Comparison of ENCODE assay signal across 24 mouse cellular contexts in genomic region chr9:70706444-70706843, GRCm38 (mm10). TPM values are rescaled to one million over a fixed set of nuclear protein-coding genes. Genes with fewer than 3 reads are reported as not detected.
"Had no signal": no experiment of that assay in that cellular context is flagged by ENCODE, and none has a peak within 500 bp of the region (broad histone marks: within the 10 kb centered on the region; RNA-seq: fewer than 3 reads in every experiment).

No protein-coding gene starts in this region.

- H3K27ac ChIP-seq: heart, adult 2 months; hindbrain, embryonic 10.5 days; hindbrain, embryonic 12.5 days; hindbrain, embryonic 14.5 days; intestine, embryonic 15.5 days; limb, embryonic 10.5 days; limb, embryonic 12.5 days; liver, embryonic 12.5 days had no signal

- H3K9me3 ChIP-seq: hindbrain, embryonic 10.5 days; hindbrain, embryonic 12.5 days; intestine, embryonic 15.5 days; limb, embryonic 10.5 days; limb, embryonic 12.5 days; liver, embryonic 12.5 days had no signal

- H3K4me3 ChIP-seq: heart, adult 2 months; hindbrain, embryonic 10.5 days; hindbrain, embryonic 12.5 days; intestine, embryonic 15.5 days; limb, embryonic 10.5 days; limb, embryonic 12.5 days; liver, embryonic 12.5 days had no signal

- H3K4me1 ChIP-seq: hindbrain, embryonic 10.5 days; hindbrain, embryonic 12.5 days; intestine, embryonic 15.5 days; limb, embryonic 10.5 days; limb, embryonic 12.5 days had no signal

- H3K27me3 ChIP-seq: hindbrain, embryonic 12.5 days; intestine, embryonic 15.5 days; limb, embryonic 12.5 days; liver, embryonic 12.5 days had no signal

- H3K4me2 ChIP-seq: heart, embryonic 11.5 days; hindbrain, embryonic 12.5 days; hindbrain, embryonic 14.5 days; intestine, embryonic 15.5 days; limb, embryonic 12.5 days; liver, embryonic 12.5 days had no signal

- ATAC-seq: hindbrain, embryonic 16.5 days; inflammation-experienced regulatory T-cells, adult 6 months; intestine, embryonic 15.5 days; intestine, postnatal 0 days; liver, embryonic 12.5 days had no signal

- H3K36me3 ChIP-seq: intestine, embryonic 15.5 days had no signal

- H3K9ac ChIP-seq: hindbrain, embryonic 12.5 days; hindbrain, embryonic 14.5 days; intestine, embryonic 15.5 days; limb, embryonic 12.5 days; liver, embryonic 12.5 days had no signal

- DNase-seq: gastrocnemius, postnatal 14 days; gastrocnemius, postnatal 36 days; heart, adult 2 months; heart, postnatal 10 days; heart, postnatal 4 days; kidney, adult 18-20 months; kidney, adult 8-10 months; kidney, postnatal 10 days; kidney, postnatal 36 days; layer of hippocampus, adult 9-11 months; layer of hippocampus, postnatal 36 days had no signal

RNA-seq across cellular contexts. Expression of gene Gm10642, which starts 50.4 kb away (rescaled TPM):
- total RNA-seq: gastrocnemius, adult 18-20 months had no signal
- polyA plus RNA-seq: heart, embryonic 11.5 days; kidney, embryonic 14.5 days had no signal
